Mouse (Mus musculus): ENCODE results near the gene Tceanc. TPM values are rescaled to one million over a fixed set of nuclear protein-coding genes. Genes with fewer than 3 reads are reported as not detected.

The Tceanc gene
- polyA plus RNA-seq, 1 experiment from 2014 or later = 11.3 TPM

DNA sequence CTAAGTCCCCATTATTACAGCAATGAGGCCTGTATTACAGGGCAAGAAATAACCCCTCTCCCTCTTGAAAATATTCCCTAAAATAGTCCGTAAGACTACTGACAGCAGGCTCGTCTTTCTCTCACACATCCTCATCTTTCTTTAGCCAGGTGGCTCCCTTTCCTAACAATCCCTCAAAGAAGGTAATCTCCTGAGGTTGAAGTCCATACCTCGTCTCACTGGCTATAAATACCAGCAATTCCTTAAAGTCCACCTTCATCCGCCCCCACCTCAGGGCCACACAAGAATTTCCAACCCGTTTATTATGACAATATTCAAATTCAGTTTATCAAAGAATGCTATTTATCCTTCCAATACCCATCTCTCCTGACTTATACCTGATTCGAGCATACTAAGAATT is 45.8 kb downstream of the Tceanc start:
- Histone ChIP-seq H3K4me1 (ENCODE audit: control insufficient read depth, insufficient read depth, low read length) (no peaks in the 10 kb centered on the region), H3K27ac (ENCODE audit: low read depth, low read length) (no peak overlapping the region), H3K4me3 (ENCODE audit: low read depth, low read length) (no peak overlapping the region), H3K27me3 (ENCODE audit: control insufficient read depth, insufficient read depth, low read length) (no peaks in the 10 kb centered on the region; the same call in 1 of the 2 replicates), H3K4me2 (no peak overlapping the region), H3K9ac (ENCODE audit: low read length) (no peak overlapping the region), H3K9me3 (ENCODE audit: control insufficient read depth, low read length) (no peaks in the 10 kb centered on the region), H3K36me3 (ENCODE audit: control insufficient read depth, insufficient read depth, low read length) (no peaks in the 10 kb centered on the region)
- 88% methylated on average over 6 of the region's 6 CpGs for WGBS
- ATAC-seq (ENCODE audit: low FRiP score) = no peak
- DNase-seq (ENCODE audit: low spot score, missing footprints) = no peak

GRCm38 (mm10) chrX:166468321-166468720 is 50.0 kb downstream of the Tceanc start:
- DNase-seq (ENCODE audit: low spot score, missing footprints) (no peak), ATAC-seq (ENCODE audit: low FRiP score) (no peak)
- Histone ChIP-seq H3K4me3 (ENCODE audit: low read depth, low read length) (no peak overlapping the region), H3K4me1 (ENCODE audit: control insufficient read depth, insufficient read depth, low read length) (no peaks in the 10 kb centered on the region), H3K9me3 (ENCODE audit: control insufficient read depth, low read length) (no peaks in the 10 kb centered on the region), H3K9ac (ENCODE audit: low read length) (no peak overlapping the region), H3K27me3 (ENCODE audit: control insufficient read depth, insufficient read depth, low read length) (no peaks in the 10 kb centered on the region; the same call in 1 of the 2 replicates), H3K36me3 (ENCODE audit: control insufficient read depth, insufficient read depth, low read length) (no peaks in the 10 kb centered on the region), H3K4me2 (no peak overlapping the region), H3K27ac (ENCODE audit: low read depth, low read length) (no peak overlapping the region)
- WGBS = 94% methylated on average over 7 of the region's 7 CpGs

DNA sequence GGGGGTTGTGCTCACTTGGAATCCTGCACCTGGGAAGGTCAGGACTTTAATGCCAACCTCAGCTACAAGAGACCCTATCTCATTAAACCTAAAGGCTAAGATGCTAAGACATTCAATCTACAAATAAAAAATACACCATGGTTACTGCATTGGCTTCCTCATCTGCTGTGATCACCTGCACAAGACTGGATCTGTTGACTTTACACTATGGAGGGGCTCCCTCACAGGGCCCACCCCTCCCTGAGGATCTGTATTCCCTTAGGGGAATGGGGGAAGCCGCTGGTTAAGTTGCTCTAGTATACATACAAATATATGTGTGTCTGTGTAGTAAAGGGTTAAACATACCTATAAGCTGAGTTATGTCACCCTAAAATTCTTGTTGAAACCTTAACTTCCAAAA is 62.8 kb downstream of the Tceanc start:
- no peak overlapping the region for H3K4me2 ChIP-seq
- ATAC-seq (ENCODE audit: low FRiP score) = no peak
- H3K36me3 ChIP-seq (ENCODE audit: control insufficient read depth, insufficient read depth, low read length) = no peaks in the 10 kb centered on the region
- no peak overlapping the region for H3K4me3 ChIP-seq (ENCODE audit: low read depth, low read length)
- no peaks in the 10 kb centered on the region for H3K9me3 ChIP-seq (ENCODE audit: control insufficient read depth, low read length)
- H3K9ac ChIP-seq (ENCODE audit: low read length) = no peak overlapping the region
- H3K4me1 ChIP-seq (ENCODE audit: control insufficient read depth, insufficient read depth, low read length) = no peaks in the 10 kb centered on the region
- H3K27ac ChIP-seq (ENCODE audit: low read depth, low read length) = no peak overlapping the region
- peaks cover 2% of the 10 kb centered on the region for H3K27me3 ChIP-seq (ENCODE audit: control insufficient read depth, insufficient read depth, low read length)
- 96% methylated on average over 1 of the region's 1 CpGs for WGBS
- DNase-seq (ENCODE audit: low spot score, missing footprints) = no peak

- Histone ChIP-seq H3K4me2 (no peak overlapping the region), H3K4me3 (ENCODE audit: low read depth, low read length) (no peak overlapping the region), H3K27ac (ENCODE audit: low read depth, low read length) (no peak overlapping the region), H3K27me3 (ENCODE audit: control insufficient read depth, insufficient read depth, low read length) (peaks cover 2% of the 10 kb centered on the region), H3K36me3 (ENCODE audit: control insufficient read depth, insufficient read depth, low read length) (no peaks in the 10 kb centered on the region), H3K9me3 (ENCODE audit: control insufficient read depth, low read length) (no peaks in the 10 kb centered on the region), H3K9ac (ENCODE audit: low read length) (no peak overlapping the region), H3K4me1 (ENCODE audit: control insufficient read depth, insufficient read depth, low read length) (no peaks in the 10 kb centered on the region)
- DNase-seq (ENCODE audit: low spot score, missing footprints) (no peak), ATAC-seq (ENCODE audit: low FRiP score) (no peak)
- 65% methylated on average over 3 of the region's 3 CpGs for WGBS
Measured at GRCm38 (mm10) chrX:166454331-166454730, 64.0 kb downstream of the Tceanc start.

DNA sequence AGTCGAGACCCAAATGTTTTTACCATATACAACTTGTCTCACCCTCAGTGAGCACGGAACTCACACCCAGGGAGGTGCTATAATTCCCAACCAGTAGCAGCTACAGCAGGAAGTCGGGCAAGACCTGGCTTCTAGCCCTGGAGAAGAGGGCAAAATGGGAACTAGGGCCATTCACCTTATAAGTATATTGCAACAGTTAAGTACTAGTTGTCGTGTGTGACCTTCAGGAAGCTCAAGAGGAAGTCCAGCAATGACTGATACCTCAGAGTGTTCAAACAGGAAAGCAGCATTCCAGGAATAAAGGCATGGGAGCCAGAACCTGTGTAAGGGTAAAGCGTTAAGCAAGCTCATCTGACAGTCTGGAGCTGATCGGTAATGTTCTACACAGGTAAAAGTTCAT is 64.8 kb downstream of the Tceanc start:
- Histone ChIP-seq H3K27ac (ENCODE audit: low read depth, low read length) (no peak overlapping the region), H3K4me1 (ENCODE audit: control insufficient read depth, insufficient read depth, low read length) (no peaks in the 10 kb centered on the region), H3K9me3 (ENCODE audit: control insufficient read depth, low read length) (no peaks in the 10 kb centered on the region), H3K36me3 (ENCODE audit: control insufficient read depth, insufficient read depth, low read length) (no peaks in the 10 kb centered on the region), H3K9ac (ENCODE audit: low read length) (no peak overlapping the region), H3K27me3 (ENCODE audit: control insufficient read depth, insufficient read depth, low read length) (peaks cover 2% of the 10 kb centered on the region), H3K4me2 (no peak overlapping the region), H3K4me3 (ENCODE audit: low read depth, low read length) (no peak overlapping the region)
- ATAC-seq (ENCODE audit: low FRiP score) (no peak), DNase-seq (ENCODE audit: low spot score, missing footprints) (no peak)
- 82% methylated on average over 6 of the region's 6 CpGs for WGBS

Other genes with a start within 250 kb of the Tceanc start
- 48.7 and 51.7 TPM in 2 replicates for gene Trappc2, start 78.0 kb downstream of the Tceanc start, polyA plus RNA-seq (2014; fragmentation: Nextera tagmentation; extraction: Ambion mirVana)
- 9.4 and 9.9 TPM in 2 replicates for gene Ofd1, start 77.9 kb downstream of the Tceanc start, polyA plus RNA-seq (2014; fragmentation: Nextera tagmentation; extraction: Ambion mirVana)
- 53.1 and 53.9 TPM in 2 replicates for gene Rab9, start 38.7 kb downstream of the Tceanc start, polyA plus RNA-seq (2014; fragmentation: Nextera tagmentation; extraction: Ambion mirVana)
- 4.3 and 5.6 TPM in 2 replicates for gene Egfl6, start 67.2 kb upstream of the Tceanc start, polyA plus RNA-seq (2014; fragmentation: Nextera tagmentation; extraction: Ambion mirVana)

Data from midbrain, embryonic 11.5 days (tissue).